Mouse (Mus musculus) G1E (cell line): ENCODE results near the gene Cobll1.

Experiments
- CTCF ChIP-seq: IDR thresholded peaks from 2 replicates; pipeline ENCODE4 v1.5.1; 2012; ENCODE audit warnings: low read depth, low read length, inconsistent platforms, mixed read lengths
- POLR2AphosphoS5 ChIP-seq: IDR thresholded peaks from 2 replicates; pipeline ENCODE4 v1.6.1; 2012; ENCODE audit warnings: low read depth, low read length, inconsistent platforms; ENCODE audit not compliant: insufficient replicate concordance

GRCm38 (mm10) chr2:65116428-65117125 lies 122.6 kb downstream of the Cobll1 start:
- TF ChIP-seq CTCF (no peak), POLR2AphosphoS5 (no peak)
